Mouse (Mus musculus): ENCODE results near the gene Slc39a11. TPM values are rescaled to one million over a fixed set of nuclear protein-coding genes. Genes with fewer than 3 reads are reported as not detected.

The Slc39a11 gene
- total RNA-seq, 2 experiments from 2014 or later: 2.6 to 3.9 TPM

DNA sequence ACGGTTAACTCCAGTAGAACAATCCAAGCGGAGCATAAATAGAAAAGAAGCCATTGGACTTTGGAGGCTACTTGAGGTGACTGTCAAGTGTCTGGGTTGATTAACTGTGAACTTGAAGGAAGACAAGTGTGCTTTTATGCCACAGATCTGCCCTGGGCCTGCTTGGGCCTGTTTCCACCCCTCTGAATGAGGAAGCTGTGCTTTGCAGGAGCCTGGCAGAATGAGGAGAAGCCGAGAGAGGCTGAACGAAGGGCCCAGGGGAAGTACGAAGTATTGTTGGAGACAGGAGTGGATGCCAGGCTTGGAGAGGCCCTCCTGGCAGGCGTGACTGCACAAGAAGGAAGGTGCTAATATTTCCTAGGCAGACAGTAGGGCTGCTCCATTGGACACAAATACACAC, 378.0 kb downstream of the Slc39a11 start:
- intact Hi-C loops (cut with DNase I): no loop called here
- no peak for DNase-seq

DNA sequence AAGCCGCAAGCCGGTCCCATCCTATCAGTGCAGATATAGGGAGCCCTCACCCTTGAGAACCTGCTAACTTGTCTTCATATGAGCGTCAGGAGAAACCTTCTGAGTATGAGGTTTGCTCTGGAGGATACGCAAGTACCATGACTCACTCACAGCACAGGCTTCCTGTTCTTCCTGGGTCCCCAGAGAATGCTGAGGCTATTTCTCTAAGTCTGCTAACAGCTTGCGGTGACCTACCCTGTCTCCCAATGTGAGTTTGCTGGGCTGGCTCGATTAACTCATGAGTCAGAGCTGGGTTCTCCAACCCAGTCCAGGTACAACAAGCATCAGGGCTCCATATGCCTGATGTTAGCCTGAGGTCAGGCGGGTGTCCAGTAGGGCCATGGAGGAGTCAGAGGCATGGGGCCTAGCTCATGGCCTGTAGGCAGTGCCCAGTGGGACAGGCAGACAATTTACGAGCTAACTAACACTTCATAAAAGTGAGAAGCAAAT, 381.0 kb downstream of the Slc39a11 start:
- intact Hi-C loops (cut with DNase I): no loop called here
- DNase-seq: no peak

DNA sequence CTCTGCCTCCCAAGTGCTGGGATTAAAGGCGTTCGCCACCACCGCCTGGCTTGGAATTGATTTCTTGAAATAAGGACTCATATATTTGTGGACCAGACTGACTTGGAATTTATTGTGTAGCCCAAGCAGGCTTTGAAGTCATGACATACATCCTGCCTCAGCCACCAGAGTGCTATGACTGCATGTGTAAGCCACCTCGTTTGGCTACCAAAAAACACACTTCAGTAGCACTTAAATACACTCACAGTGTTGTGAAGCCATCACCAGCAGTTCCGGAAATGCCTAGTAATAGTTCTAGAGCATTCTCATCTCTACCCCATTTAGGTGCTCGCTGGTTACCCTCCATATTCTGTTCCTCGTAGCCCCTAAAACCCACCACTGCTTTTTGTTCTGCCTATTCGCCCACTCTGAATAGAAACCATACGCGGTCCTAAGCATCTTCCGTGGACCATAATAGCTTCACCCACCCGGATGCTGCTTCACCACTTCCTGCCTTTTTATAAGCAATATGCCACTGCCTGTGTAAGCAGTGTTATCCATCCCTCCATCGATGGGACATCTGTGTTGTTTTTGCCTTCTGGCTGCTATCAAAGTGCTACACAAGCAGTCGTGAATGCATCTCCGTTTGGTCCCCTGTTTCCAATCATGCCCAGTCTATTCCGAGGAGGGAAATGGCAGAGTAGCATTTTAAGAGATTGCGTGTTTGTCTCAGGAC, 382.2 kb downstream of the Slc39a11 start:
- intact Hi-C loops (cut with DNase I): no loop called here
- DNase-seq: no peak

DNA sequence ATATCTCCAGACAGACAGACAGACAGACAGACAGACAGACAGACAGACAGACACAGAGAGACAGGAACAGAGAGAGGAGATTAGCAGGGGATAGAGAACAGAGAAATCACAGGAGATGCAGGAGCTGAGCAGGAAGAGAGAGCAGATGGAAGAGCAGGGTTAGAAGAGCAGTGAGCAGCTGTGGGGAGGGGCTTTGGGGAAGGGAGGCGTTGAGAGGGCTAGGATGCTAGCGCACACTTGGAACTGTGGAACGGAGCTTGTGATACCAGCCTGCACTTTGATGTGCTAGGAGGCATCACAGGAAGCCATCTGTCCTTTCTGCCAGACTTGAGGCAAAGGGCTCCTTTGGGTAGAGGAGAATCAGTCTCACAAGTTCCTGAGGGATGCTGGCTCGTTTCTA, 383.2 kb downstream of the Slc39a11 start:
- intact Hi-C loops (cut with DNase I): no loop called here
- no peak for DNase-seq

DNA sequence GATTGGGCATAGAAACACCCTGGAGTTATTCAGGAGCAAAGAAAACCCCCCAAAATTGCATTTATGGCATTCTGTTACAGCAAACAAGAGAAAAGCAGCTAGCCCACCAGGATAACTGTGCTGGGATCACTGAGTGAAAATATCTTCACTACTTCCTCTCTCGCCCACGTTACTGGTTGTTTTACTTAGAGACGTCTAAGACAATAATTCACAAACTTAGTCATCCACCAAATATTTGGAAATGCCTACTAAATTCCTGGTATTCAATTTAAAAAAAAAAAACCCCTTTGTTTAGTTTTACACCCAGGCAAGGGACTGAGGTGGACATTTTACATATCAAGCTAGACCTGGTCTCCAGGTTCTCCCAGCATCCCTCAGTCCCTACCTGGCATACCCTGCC, 384.3 kb downstream of the Slc39a11 start:
- DNase-seq: no peak
- intact Hi-C loops (cut with DNase I): no loop called here

DNA sequence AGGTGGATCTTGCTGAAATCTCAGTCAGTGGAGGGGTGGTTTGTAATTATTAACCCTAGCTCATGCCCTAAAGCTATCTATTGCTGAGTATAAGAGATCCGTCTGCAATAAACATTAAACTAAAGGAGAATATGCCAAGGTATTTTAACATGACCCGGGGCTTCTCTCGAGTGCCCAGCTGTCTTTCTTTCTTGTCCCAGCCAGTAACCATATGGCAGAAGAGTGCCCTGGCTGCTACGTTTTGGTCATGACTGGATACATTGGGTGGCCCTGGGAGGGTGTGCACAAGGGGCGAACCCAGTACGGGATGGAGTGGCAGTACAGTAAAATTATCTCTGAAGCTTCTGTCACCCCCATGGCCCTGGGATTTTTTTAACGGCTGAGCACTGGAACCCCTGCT, 385.9 kb downstream of the Slc39a11 start:
- no peak for DNase-seq
- intact Hi-C loops (cut with DNase I): no loop called here

DNA sequence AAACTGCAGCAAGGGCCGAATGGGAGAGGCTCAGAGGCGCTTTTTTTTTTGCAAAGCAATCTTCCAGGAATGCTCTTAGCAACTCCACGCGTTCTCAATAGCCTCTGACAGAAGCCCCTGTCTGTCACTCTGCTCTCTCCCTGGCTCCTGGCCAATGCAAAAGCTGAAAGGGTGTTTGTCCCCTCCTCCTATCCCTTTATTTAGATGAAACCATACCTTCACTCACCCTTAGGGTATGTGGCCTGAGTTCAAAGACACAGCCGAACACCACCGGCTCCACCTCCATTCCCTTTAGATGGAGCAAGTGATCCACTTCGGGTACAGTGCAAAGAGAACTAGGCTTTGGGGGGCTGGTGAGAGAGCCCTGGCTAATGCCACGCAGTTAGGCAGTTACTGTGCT, 387.8 kb downstream of the Slc39a11 start:
- DNase-seq: no peak
- intact Hi-C loops (cut with DNase I): no loop called here

DNA sequence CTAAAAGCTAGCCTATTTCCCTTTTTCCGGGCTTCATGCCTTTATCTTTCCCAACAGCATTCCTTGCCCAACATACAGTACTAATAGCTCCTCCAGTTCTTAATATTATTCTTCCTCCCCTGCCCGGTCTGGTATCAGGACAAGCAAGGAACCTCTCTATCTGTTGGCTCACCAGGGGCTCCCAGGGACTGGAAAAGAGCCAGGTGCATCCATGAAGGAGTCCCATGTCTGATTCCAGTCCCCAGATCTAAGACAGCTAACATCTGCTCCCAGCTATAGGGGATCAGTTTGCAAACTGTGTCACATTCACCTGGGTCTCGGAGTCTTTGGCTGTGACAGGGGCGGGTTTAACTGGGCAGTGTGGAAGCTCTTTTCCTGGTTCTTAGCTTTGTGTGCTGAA, 388.5 kb downstream of the Slc39a11 start:
- no peak for DNase-seq
- intact Hi-C loops (cut with DNase I): no loop called here

DNA sequence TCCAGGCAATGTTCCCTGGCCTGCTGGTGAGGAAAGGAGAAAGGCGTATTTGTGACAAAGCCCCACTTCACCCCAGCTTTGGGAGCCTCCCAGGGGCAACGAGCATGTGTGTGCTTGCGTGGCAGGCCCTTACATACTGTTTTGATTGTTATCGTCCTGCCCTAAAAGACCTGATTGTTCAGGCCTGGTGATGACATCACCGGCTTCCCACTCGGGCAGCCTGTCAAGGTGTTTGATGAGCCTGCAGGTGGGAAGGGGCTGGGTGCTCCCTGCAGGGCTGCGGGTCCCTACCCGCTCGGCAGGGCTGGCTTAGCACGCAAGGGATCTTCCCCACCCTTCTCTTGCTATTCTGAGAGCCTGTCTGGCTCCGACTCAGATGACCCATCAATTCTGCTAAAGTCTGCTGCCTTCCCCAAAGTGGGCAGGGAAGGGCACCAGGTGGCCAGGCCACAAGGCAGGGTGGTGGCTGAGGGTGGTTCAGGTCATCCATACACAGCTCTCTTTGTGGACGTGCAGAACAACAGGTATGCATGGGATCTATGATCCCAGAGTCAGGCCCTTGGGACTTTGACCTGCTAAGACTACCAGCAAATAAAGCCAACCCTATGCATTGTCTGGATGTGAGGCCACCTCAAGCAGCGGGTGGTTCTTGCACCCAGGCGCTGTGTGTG, 390.0 kb downstream of the Slc39a11 start:
- no peak for DNase-seq

DNA sequence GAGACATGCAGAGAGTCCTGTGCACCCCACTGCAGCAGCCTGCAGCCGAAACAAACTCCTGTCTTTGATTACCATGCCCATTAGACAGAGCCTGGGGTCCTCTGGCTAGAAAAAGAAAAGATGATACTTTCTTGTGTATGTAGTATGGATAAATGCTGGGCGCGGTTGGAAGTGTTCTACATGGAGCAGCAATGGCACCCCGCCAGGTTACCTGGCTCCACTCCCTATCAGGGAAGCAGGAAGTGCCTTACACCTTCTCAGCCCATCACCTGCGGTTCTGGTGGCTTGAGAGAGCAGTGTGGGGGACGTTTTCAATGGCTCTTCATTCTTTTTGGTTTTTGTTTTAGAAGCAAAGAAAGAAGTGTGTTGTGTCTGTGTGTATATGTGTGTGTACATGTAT, 391.9 kb downstream of the Slc39a11 start:
- intact Hi-C loops (cut with DNase I): no loop called here
- no peak for DNase-seq

More for the DNA sequence above, 390.0 kb downstream of the Slc39a11 start:
- intact Hi-C loops (cut with DNase I): no loop called here

DNA sequence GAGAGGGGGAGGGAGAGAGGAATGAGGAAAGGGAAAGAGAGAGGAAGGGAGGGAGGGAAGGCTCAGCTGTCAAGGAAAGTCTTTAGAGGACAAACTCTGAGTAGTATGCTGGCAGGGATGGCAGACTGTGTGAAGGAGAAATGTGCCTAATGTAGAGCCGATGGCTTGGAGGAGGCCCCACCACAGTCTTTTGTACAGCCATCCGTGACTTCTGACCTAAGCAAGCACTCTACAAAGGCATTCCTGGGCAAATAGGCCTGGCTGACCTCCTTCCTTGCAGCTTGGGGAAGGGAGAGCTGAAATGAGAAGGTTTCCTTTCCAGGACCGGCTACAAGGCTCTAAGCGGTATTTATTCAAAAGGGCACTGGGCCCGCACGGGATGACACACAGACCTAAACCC, 395.2 kb downstream of the Slc39a11 start:
- intact Hi-C loops (cut with DNase I): no loop called here
- no peak for DNase-seq

DNA sequence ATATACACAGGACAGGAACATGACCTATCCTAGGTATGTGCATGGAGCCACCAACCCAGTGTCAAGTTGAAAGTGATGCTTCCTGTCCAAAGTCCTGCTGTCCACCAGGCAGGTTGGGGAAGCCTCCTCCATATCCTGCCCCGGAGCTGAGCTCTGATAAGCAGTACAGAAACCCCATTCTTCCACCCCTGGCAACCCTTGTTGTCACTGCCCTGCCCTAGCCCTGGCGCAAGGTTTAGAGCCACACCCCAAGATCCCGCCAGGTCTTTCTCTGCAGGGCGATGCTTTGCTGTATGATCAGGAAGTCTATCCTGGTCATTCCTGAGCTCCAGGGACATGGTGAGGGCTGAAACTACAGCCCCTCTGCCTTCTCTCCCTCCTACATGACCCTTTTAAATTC, 396.7 kb downstream of the Slc39a11 start:
- intact Hi-C loops (cut with DNase I): no loop called here
- DNase-seq: no peak

DNA sequence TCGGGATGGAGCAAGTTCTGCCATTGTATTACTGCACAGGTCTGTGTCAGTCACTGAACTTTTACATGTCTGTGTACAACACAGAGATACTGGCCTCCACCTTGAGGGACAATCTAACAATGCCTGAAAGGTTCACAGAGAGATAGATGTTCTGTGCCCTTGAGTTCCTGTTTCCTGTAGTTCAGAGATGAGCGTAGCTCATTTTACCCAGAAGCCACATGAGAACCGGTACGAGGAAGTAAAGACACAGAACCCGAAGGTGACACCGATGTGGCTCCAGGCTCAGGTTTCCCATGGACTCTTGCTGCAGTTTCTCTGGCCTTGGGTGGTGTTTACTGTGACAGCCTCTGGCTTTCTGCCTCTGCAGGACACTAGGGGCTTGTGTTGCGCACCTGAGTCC, 398.7 kb downstream of the Slc39a11 start:
- intact Hi-C loops (cut with DNase I): no loop called here
- DNase-seq: no peak

DNA sequence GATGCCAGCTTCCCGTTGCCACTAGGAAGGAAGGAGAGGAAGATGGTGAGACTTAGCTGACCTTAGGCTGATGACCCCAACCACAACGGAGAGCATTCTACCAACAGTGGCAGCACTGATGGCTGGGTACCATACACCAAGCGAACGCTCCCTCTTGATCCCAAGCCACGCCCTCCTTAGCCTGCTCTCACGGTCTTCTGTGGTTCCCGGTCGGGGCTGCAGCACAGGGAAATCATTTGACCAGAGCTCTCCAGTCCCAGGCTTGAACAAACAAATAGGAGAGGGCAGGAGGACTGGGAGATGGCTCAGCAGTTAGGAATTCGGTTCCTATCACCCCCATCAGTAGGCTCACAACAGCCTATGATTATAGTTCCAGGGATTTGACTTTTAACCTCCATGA, 403.4 kb downstream of the Slc39a11 start:
- no peak for DNase-seq
- intact Hi-C loops (cut with DNase I): no loop called here

DNA sequence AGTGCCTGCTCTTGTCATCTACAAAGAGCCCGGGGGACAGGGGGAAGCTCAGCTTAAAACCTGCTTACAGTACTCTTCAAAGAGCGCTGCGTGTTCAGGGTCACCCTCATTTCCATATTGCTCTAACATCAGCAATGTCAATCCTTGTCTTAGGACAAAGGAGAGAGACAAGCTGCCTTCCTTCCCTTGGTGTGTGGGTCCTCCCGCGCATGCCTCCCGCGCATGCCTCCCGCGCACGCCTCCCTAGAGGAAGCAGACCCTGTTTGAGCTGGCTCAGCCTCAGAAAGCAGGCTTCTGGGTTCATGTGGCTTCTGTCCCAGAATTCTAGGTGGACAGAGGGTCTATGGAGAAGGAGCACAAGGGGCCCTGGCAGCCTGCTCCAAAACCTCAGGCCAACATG, 404.2 kb downstream of the Slc39a11 start:
- intact Hi-C loops (cut with DNase I): no loop called here
- no peak for DNase-seq

DNA sequence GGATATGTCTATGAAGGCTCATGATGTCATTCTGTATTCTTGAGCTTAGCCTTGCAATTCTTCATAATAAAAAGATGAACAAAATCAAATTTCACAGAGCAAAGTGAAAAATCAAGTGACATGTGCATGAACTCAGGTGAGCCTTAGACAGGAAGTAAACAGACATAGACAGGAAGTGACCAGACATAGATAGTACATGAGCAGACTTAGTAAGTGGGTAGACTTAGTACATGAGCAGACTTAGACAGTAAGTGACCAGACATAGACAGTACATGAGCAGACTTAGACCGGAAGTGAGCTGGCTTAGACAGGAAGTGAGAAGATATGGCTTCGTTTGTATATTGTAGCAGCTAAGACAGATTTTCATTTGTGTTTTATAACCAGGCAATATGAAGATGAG, 415.4 kb downstream of the Slc39a11 start:
- DNase-seq: no peak
- intact Hi-C loops (cut with DNase I): no loop called here

DNA sequence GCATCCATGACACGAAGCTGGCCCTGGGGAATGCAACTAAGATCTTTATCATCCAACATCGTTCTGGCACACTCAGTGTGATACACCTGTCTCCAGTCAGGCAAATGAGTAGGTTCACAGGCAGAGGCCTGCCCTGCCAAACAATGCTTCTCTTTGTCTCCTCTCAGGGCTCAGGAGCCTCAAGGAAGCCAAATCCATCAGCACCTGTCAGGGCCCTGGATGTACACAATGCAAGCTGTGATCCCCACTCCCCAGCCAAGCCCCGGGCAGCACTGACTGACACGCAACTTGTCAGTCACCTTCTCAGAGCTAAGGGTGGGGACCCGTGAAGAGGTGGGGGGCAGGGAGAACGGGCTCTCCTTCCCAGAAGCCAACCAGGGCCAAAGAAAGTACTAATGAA, 417.8 kb downstream of the Slc39a11 start:
- DNase-seq: no peak
- intact Hi-C loops (cut with DNase I): no loop called here

DNA sequence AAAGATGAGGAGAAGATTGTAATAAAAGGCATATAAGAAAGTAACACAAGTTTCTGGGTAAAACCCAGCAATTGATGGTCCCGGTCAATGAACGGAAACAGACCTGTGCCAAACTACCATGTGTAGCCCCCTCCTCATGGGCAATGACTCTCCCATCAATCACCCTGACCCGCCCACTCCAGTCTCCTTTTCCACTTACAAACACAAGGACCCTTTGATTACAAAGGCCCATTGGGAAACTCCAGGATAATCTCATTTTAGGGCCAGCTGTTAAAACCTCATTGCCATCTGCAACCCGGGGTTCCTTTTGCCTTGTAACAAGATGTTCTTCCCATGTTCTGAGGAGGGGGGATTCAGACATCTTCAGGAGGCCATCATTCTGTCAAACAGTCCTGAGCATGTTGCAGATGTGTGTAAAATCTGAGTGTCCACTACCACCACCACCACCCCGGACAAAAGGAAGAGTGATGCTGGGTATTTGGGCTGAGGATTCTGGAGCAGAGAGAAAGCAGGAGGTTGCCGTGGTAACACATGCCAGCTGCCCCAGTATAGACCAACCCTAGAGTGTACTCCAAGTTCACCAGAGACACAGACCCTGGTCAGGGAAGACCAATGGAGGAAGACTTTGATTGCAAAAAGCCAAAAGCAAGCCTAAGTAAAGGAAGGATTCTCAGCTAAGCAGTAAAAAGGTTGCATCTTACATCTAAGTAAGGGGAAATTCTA, 419.3 kb downstream of the Slc39a11 start:
- intact Hi-C loops (cut with DNase I): no loop called here
- no peak for DNase-seq

DNA sequence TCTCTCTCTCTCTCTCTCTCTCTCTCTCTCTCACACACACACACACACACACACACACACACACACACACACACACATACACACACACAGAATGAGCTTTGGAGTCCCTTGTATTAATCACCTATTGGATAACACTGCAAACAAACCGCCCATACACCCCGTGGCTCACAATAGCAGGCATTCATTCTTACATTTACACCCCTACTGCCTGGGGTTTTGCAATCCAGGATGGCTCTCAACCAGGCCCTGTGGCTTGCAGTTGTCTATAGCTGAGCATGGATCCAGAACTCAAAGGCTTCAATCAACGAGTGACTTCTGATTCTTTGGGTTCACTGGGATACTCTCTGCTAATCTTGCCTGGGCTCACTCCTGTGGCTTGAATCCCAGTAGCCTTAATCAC, 424.1 kb downstream of the Slc39a11 start:
- DNase-seq: no peak
- intact Hi-C loops (cut with DNase I): no loop called here

DNA sequence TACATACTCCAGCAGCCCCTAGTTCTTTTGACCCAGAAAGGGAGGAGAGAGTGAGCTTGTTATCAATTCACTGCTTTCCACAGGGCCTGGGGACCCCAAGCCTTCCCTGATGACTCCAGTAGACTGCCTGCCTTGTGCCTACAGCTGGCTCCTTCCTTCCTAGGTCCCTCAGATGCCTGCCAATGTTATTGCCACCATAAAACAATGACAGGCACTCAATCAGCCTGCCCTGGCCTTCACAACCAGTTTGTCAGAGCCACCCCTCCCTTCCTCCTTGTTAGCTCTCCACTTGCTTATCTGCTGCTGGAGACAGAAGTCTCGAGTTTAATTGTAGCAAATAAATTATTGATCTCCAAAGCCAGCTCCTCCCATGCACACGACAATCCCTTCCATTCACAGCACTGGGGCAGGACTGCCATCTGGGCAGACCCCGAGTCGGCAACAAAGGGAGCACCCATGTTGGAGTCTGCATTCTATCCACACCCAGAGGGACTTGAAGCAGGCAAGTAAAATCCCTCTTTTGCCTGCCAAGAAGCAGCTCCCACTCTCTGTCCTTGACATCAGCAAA, 426.0 kb downstream of the Slc39a11 start:
- no peak for DNase-seq
- intact Hi-C loops (cut with DNase I): no loop called here

Data from heart, postnatal 36 days (tissue).